Mouse (Mus musculus) kidney, adult 2 months (tissue): ENCODE data around the gene Lmbrd1. TPM values are rescaled to one million over a fixed set of nuclear protein-coding genes. Genes with fewer than 3 reads are reported as not detected.
"Not testable (repeated sequence)": the region's sequence is repeated elsewhere in the genome, so short reads cannot be mapped to it uniquely, and the experiment has no call there.

Source experiments
- DNase-seq: peaks from one replicate; pipeline ENCODE4 v3.0.0; 2021
- H3K27ac ChIP-seq: fragments of 200-500 bp; 2 replicates; pipeline ENCODE4 v1.5.1; 2012; ENCODE audit warnings: low read depth, low read length, control low read depth, inconsistent platforms; ENCODE audit not compliant: insufficient read depth
- H3K27me3 ChIP-seq: fragments of 200-500 bp; replicated peaks from 2 replicates; pipeline ENCODE4 v1.6.1; 2012; ENCODE audit warnings: mild to moderate bottlenecking, moderate library complexity, low read length, inconsistent platforms; ENCODE audit not compliant: control insufficient read depth, insufficient read depth
- H3K36me3 ChIP-seq: fragments of 200-500 bp; 2 replicates; pipeline ENCODE4 v1.6.1; 2012; ENCODE audit warnings: mild to moderate bottlenecking, moderate library complexity, low read length, inconsistent platforms; ENCODE audit not compliant: control insufficient read depth, insufficient read depth
- H3K4me1 ChIP-seq: fragments of 200-500 bp; 2 replicates; pipeline ENCODE4 v1.6.1; 2011; ENCODE audit warnings: low read length; ENCODE audit not compliant: control insufficient read depth, insufficient read depth
- H3K4me3 ChIP-seq: fragments of 200-500 bp; 2 replicates; pipeline ENCODE4 v1.5.1; 2011; ENCODE audit warnings: mild to moderate bottlenecking, low read depth, low read length, control low read depth; ENCODE audit not compliant: insufficient read depth
- CTCF ChIP-seq: fragments of 200-500 bp; conservative IDR thresholded peaks from 2 replicates; pipeline ENCODE4 v1.5.1; 2011; ENCODE audit warnings: low read depth, mild to moderate bottlenecking, control low read depth, low read length, moderate library complexity, mixed read lengths; ENCODE audit not compliant: insufficient read depth, insufficient read length
- POLR2A ChIP-seq: fragments of 200-500 bp; IDR thresholded peaks from one replicate; pipeline ENCODE4 v1.6.1; 2011; ENCODE audit warnings: low read depth, low read length, control low read depth
- WGBS: fragments of 180-500 bp; shearing (Covaris S2); methylation state at CpG from one replicate; pipeline ENCODE4 v1.1.7; 2018; 5-methylcytosine and 5-hydroxymethylcytosine counted together
- polyA plus RNA-seq: library from polyadenylated mRNA; depleted of rRNA; stranded (reverse); fragments of >200 nt; gene quantifications from 2 replicates; pipeline ENCODE4 v1.2.3, GENCODE M21; 2012; rRNA removed

Lmbrd1 gene
- polyA plus RNA-seq, 1 experiment = 39.6 TPM

GRCm38 (mm10) chr1:24793168-24793567 is 114.7 kb downstream of the Lmbrd1 start:
- H3K4me3 ChIP-seq = no peak overlapping the region
- no peaks in the 10 kb centered on the region for H3K4me1 ChIP-seq
- H3K27ac ChIP-seq = no peak overlapping the region
- TF ChIP-seq CTCF (no peak), POLR2A (no peak)
- 81% methylated on average over 6 of the region's 6 CpGs for WGBS
- no peak for DNase-seq
- no peaks in the 10 kb centered on the region for H3K27me3 ChIP-seq
- H3K36me3 ChIP-seq = no peaks in the 10 kb centered on the region

- 96% methylated on average over 21 of the region's 21 CpGs for WGBS
- not testable (repeated sequence) for H3K4me3 ChIP-seq
These were observed 129.5 kb downstream of the Lmbrd1 start for GRCm38 (mm10) chr1:24807971-24808370.

More at GRCm38 (mm10) chr1:24807971-24808370, 129.5 kb downstream of the Lmbrd1 start:
- not testable (repeated sequence) for H3K27me3 ChIP-seq, H3K27ac ChIP-seq, DNase-seq, H3K4me1 ChIP-seq, H3K36me3 ChIP-seq

Other genes with a start within 250 kb of the Lmbrd1 start
- gene Col19a1, start 91.2 kb upstream of the Lmbrd1 start, polyA plus RNA-seq = 0.03 and 0.10 TPM in 2 replicates